In the genomic region with DNA sequence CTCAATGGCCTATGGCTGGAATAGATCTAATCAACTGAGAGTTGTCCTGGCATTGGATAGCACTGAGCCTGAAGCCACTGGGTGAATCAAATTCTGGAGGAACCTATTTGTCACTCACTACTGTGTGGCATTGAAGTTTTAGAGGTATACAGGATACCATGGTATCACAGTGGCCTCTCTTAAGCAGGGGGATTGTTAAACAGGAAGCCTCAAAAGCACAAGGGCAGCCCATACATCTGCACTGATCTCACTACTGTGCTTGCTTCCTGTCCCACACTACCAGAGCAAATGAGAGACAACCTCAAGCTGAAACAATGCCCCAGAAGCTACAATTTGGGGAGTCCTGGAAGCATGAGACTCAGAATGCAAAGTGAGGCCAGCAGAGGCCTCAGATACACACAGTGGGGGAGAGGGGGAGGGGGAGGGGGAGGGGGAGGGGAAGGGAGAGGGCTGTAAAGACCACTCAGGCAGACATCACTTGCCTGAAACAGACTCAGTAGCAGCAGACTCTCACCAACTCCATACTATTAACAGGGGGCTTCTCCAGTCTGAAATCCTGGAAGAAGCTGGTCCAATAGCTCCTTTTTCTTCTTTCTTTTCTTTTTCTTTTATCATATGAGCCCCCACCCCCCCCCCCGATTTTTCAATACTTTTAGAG, we compare ENCODE assay signal across 14 mouse cellular contexts.
DNase-seq lines count a peak whose midpoint lies in the region; ATAC-seq lines count a peak whose summit lies in the region.
"Had no signal": no experiment of that assay in that cellular context is flagged by ENCODE, and none has a peak within 500 bp of the region (broad histone marks: within the 10 kb centered on the region; RNA-seq: fewer than 3 reads in every experiment).

No protein-coding gene starts in this region.

- H3K9ac ChIP-seq in lung, embryonic 16.5 days (ENCODE audit: low read length): no peak overlapping the region

- 0 out of 2 replicates have a peak, but pooled peaks have one; percentile 43 for ATAC-seq in lung, embryonic 16.5 days (ENCODE audit: low read depth)
- peak; percentile 68 for ATAC-seq in CD4-positive, CD25-positive, alpha-beta regulatory T cell, adult 4 months
- ATAC-seq in inflammation-experienced regulatory T-cells, adult 6 months: peak; percentile 25
- ATAC-seq: forebrain, embryonic 16.5 days; intestine, embryonic 16.5 days had no signal

- intact Hi-C loops in gastrocnemius, postnatal 14 days (cut with DNase I; ENCODE audit: low total_unique reads): no loop called here

- 17% methylated on average over 1 of the region's 1 CpGs for WGBS in lung, embryonic 16.5 days

- no peaks in the 10 kb centered on the region for H3K4me1 ChIP-seq in lung, embryonic 16.5 days (replicated peaks; ENCODE audit: control insufficient read depth, insufficient read depth, low read length)

- no peaks in the 10 kb centered on the region for H3K9me3 ChIP-seq in lung, embryonic 16.5 days (ENCODE audit: control insufficient read depth, low read length)

- no peak overlapping the region for H3K27ac ChIP-seq in lung, embryonic 16.5 days (ENCODE audit: low read length)

- H3K4me3 ChIP-seq in lung, embryonic 16.5 days (ENCODE audit: low read length): no peak overlapping the region

- DNase-seq in lung, postnatal 25 days (ENCODE audit: low spot score): no peak
- peak; percentile 3 for DNase-seq in CD4-positive helper T cell, adult 2 months (ENCODE audit: low read depth, low spot score)
- DNase-seq in gastrocnemius, postnatal 14 days: no peak
- no peak for DNase-seq in gastrocnemius, postnatal 4 days (ENCODE audit: low spot score in 2 of 2)
- DNase-seq: cerebellum, adult 11-12 months; cerebellum, postnatal 36 days; heart, postnatal 14 days; kidney, postnatal 14 days; right cerebral cortex, postnatal 14 days had no signal

- no peak overlapping the region for H3K4me2 ChIP-seq in lung, embryonic 16.5 days (ENCODE audit: low read depth, low read length)

- H3K36me3 ChIP-seq in lung, embryonic 16.5 days (ENCODE audit: control insufficient read depth, insufficient read depth, low read length): no peaks in the 10 kb centered on the region

- H3K27me3 ChIP-seq in lung, embryonic 16.5 days (ENCODE audit: control insufficient read depth, insufficient read depth, low read depth, low read length): no peaks in the 10 kb centered on the region
